Mouse (Mus musculus) kidney, adult 2 months (tissue): ENCODE data around the gene Pygm.

Experiments used
- CTCF ChIP-seq: fragments of 200-500 bp; conservative IDR thresholded peaks from 2 replicates; pipeline ENCODE4 v1.5.1; 2011; ENCODE audit warnings: low read depth, mild to moderate bottlenecking, control low read depth, low read length, moderate library complexity, mixed read lengths; ENCODE audit not compliant: insufficient read depth, insufficient read length
- POLR2A ChIP-seq: fragments of 200-500 bp; IDR thresholded peaks from one replicate; pipeline ENCODE4 v1.6.1; 2011; ENCODE audit warnings: low read depth, low read length, control low read depth

DNA sequence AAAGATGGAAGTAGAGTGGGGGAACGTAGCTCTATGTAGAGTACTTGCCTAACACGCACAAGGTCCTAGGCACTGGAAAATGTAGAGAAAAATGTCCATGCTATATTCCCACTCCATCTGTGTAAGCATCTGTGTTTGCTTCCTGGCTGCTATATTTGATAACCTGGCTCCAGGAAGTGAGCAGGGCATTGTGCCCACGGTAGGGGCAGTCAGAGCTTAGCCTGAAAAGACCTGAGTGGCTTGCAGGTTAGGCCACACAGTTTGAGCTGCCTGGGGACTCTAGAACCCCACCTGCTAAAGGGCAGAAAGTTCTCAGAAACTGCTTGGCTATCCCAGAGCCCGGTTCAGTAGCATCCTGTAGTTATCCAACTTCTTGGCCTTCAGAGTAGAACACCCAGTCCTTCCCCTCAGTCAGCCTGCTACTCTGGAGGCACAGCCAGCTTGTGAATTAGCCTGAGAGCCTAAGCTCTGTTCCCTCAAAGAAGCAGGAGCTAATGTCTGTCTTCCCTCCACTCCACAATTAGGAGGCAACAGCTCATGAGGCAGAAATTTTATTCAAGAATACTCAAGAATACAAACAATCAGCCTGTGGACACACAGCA is 1.8 kb upstream of the Pygm start:
- TF ChIP-seq POLR2A (no peak), CTCF (no peak)
